Mouse (Mus musculus) thymus, postnatal 25 days (tissue): ENCODE data around the gene Ncf4.

Source experiments
- DNase-seq: peaks from one replicate; pipeline ENCODE4 v3.0.0; 2022

Ncf4 gene

DNA sequence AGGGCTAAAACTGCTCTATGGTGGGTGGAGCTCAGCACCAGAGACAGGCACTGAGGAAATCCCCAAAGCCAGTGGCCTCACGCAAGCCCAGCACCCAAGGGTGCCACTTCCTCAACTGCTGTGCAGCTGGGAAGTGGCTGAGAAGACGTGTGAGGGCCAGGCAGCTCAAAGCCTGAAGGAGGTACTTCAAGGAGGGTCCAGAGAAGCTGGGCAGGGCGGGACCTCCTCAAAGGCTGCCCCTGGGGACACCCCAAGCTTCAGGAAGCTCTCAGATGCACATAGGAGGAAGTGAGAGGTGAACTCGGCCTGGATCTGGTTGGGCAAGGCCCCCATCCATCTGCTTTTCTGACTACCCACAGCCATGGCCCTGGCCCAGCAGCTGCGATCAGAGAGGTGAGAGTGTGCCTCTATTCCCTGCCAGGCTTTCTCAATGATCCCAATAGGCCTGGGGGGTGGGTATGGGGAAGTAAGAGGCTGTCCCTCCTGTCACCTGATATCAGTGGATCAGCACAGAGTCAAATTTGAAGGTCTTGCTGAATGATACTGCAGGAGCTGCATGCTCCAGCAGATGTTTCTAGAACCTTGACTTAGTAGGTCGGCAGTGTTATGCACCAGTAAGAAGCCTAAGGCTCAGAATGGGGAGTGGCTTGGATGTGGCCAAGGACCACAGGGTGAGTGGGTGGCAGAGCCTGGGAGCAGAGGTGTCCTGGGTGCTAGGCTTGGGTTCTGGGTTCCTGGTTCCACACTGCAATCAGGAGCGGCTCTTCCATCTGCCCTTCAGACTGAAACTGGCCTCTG lies at the start of gene Ncf4:
Gene Ncf4 (plus strand): TSS at position 107 of the 798 bp plus-strand sequence.
- DNase-seq: peak; percentile 19

DNA sequence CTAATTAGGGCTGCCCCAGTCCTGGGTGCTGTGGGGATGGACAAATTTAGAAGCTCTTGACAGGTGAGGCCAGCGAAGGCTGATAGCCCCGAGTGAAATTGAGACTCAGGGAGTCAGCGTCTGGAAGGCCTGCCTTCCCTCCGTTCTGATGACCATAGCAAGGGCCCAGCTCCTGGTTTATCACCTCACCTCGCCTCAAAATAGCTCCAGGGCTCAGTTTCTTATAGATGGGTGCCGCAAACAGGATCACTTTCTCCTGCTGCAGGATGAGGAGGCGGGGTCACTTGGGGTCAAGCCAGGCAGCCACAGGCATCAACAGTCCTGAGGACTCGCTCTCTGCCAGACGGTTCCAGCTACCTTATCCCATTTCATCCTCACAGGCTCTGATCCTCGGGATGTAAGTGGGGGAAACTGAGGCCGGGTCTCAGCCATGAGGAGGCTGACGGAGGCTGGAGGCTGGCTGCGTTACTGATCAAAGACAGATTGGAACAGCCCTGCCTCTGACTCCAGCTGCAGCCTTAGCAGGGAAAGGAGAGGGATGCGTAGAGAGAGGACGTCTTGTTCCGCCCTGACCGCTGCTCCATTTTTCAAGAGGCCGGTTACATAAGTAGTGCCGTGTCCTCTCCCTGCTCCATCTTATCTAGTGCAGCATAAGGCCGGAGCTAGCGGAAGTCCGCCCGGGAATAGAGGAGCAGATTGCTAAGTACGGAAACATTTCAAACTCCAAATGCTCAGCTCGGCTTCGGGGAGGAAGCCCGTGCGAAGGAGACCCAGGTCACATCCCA lies 49.3 kb upstream of the Ncf4 start:
- no peak for DNase-seq

DNA sequence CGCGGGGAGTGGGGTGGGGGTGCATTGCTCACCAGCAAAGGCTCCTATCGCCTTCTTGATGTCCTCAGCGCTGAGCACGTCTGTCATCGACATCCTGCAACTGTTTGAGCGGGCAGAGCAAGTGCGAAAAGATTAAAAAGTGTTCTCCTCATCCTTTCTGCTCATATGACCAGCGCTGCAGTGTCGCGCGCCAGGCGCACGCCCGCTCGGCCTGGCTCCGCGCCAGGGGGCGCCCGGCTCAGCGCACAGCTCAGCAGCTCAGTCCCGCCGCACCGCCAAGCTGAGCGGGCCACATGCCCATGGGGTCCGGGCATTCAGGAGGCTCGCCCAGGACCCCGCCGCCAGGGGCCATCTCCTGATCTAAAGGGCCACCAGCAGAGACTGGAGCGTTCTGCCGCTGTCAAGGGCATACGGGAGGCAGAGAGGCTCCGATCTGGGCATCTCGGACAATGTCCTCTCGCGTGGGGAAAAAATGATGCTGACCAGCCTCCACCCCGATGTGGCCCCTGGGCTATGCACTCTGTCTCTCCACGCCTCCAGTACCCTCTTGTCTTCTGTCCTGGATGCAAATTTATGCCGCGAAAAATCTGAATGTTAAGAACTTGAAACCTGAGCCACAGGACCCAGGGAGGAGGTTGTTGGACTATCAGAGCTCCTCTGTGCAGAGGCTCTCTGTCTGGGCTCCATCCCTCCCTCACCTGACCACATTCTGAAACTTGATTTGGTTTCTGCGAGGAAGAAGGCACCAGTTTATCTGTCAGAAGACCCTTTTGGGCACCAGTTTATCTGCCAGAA lies 40.4 kb upstream of the Ncf4 start:
- peak; percentile 14 for DNase-seq

DNA sequence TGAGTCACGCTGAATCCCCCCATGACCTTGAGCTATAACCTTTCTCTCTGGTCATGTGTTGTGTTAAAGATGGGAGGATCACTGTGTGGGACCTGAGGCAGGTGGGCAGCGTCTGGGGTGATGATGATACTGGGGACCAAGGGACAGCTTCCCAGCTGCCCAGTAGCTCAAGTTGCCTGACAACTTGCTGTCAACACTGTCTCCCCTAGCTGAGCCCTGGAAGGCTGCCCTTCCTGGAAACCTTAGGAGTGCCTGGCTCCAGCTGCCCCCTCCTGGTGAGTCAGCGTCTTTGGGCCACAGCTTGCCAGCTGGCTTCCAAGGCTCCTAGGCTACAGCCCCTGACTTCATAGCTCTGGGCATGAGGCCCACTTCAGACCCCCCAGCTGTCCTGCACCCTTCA lies 39.4 kb upstream of the Ncf4 start:
- no peak for DNase-seq

DNA sequence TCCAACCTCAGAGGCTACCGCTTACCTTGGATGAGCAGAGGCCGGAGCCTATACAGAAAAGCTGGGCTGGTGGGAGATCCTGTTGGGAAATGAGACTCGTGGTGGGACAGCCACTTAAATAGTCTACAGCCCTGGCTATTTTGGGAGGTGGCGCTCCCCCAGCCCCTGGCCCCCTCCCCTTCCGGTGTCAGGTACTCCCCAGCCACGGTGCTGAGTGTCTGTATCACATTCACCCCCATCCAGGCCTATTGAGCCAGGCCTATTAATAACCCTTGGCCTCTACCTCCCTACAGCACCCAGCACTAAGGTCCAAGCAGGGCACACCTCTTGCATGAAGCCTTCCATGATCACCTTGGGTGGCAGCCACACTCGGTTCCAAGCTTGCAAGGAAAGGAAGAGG lies 38.3 kb upstream of the Ncf4 start, which contains the start of gene Pvalb:
Gene Pvalb (minus strand): TSS at position 89 of the 400 bp plus-strand sequence.
- DNase-seq: no peak

DNA sequence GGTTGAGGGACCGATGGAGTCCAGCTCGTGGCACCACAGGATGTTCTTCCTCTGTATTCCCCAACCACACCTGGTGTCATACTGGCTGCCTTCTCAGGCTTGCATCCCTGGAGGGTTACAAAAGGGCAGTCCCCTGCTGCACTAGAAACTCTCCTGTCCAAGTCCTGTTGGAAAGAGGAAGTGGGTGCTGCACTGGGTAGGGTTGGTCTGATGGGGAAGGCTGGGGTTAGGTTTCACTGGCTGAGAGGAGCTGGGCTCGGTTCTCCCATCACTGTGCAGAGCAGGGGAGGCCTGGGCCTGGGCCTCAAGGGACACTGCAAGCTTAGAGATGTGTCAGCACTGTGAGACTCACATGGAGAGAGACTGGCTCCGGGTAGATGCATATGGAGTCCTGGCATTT lies 34.4 kb upstream of the Ncf4 start:
- no peak for DNase-seq

DNA sequence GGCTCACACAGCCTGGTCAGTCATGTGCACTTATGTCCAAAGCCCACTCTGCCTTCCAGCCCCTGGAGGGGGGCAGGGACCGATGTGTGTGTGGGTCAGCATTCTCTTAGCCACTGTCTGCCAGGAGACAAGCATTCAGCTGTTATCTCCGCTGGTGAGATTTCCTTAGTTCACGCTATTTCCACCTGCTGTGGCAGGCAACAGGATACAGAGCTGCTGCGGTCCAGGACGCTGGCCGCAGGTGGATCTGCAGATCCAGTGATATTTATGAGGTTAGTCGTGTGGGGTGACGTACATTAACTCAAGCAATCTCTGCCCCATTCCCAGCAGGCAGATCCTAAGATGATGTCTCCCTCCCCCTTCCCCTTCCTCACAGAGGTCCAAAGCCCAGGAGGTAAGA lies 33.2 kb upstream of the Ncf4 start:
- no peak for DNase-seq

DNA sequence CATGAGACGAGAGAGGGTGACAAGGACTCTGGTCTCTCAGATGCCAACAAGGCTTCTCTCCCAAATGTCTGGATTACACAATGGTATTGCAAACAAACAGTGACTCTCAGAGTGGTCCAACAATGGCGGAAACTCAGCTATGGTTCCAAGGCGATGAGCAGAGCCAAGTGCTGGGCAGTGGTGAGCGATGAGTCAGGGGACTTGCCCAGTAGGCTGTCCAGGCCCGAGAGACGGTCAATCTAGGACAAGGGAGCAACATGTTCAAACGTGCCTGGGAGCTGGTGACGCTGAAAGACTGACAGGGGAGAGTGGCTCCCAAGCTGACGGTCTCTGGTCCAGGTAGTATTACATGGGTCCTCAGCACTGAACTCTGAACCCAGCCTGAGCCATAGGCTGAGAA lies 29.3 kb upstream of the Ncf4 start:
- DNase-seq: no peak

DNA sequence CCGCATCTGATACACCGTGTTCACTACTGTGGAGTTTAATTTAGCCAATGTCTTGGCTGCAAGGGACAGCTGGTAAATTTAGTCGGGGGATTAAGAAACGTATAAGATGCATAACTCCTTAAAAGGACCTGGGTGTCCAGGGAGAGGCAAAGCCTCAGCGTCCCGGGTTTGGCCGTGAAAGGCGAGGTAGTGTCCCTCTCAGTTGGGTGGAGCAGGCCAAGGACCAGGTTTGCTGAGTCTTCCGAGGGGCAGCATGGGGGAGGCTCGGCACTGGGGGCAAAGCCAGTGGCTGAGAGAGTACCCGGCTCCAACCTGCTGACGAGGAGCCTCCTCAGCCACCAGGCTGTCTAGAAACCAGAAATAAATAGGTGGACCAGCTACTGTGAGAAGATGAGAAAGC lies 16.8 kb upstream of the Ncf4 start:
- no peak for DNase-seq

DNA sequence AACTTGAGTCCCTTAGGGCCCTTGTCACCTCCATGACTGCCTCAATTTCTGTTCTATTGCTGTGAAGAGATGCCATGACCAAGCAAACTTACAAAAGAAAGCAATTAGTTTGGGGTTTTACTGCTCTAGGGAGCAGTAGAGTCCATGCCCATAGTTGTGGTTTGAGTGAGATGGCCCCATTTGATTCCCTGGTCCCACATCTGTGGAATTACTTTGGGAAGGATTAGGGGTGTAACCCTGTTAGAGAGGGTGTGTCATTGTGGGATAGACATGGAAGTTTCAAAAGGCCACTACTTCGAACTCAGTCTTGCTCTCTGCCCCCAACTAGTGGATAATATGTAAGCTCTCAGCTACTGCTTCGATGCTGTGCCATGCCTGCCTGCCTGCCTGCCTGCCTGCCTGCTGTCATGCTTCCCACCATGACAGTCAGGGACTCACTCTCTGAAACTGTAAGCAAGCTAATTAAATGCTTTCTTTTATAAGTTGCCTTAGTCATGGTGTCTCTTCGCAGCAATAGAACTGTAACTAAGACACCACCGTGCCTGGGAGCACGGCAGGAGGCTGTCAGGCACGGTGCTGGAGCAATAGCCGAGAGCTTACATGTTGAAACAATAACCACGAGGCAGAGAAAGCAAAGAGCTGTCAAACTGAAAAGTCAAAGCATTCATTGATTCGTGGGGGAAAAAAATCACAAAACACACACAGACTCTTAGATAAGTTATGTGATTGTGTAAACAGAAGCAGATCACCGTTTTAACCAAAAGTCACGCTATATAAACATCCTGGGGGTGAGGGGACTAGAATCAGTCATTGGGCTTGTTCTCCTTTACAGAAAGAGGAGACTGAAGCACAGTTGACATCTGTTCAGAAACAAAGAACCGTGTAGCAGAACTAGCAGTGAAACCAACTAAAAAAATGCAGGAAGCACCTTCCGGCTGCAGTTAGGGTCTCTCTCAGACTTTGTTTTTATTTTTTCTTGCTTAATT lies 13.0 kb upstream of the Ncf4 start:
- no peak for DNase-seq

DNA sequence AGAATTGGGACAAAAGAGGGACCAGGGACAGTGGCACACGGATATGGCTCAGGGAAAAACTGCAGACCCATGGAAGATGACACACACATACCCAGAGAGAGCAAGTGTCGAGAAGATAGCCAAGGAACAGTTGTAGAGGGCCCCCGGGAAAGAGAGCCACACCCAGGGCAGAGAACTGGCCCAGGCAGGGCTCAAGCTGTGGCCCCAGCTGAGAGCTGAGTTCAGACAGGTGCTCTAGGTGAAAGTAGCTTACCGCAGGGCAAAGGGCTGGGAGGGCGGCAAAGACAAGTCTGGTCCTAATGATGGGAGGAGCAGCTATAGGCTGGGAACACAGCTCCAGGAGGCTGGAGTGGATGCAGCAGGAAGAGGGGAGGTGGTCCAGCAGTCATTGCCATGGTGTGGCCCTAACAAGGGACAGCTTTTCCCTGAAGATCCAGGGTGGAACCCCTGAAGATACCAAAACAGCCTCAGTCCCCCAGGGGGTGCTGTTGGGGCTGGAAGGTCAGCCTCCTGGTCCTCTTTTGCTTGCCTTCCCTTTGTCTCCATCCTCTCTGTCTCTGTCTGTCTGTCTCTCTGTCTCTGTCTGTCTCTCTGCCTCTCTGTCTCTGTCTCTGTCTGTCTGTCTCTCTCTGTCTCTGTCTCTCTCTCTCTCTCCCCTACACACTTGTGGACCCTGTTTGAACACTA lies 9.6 kb upstream of the Ncf4 start:
- no peak for DNase-seq

DNA sequence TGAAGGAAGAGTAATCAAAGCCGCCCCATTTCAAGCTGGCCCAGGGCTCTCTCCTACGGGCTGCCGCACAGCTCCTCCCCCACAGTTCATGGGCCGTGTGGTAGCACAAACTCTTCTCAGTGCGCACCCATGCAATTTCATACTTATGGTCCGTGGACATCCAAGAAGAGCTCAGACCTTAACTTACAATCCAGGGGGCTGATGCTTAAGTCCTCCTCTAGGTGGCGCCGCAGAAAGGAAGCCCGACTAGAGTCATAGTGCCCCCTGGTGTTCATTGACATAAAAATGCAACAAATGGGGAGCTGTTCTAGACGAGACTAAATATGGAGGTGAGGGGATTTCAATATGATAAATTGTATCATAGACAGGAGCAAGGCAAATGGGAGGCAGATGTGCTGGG lies 5.1 kb upstream of the Ncf4 start:
- peak; percentile 68 for DNase-seq

DNA sequence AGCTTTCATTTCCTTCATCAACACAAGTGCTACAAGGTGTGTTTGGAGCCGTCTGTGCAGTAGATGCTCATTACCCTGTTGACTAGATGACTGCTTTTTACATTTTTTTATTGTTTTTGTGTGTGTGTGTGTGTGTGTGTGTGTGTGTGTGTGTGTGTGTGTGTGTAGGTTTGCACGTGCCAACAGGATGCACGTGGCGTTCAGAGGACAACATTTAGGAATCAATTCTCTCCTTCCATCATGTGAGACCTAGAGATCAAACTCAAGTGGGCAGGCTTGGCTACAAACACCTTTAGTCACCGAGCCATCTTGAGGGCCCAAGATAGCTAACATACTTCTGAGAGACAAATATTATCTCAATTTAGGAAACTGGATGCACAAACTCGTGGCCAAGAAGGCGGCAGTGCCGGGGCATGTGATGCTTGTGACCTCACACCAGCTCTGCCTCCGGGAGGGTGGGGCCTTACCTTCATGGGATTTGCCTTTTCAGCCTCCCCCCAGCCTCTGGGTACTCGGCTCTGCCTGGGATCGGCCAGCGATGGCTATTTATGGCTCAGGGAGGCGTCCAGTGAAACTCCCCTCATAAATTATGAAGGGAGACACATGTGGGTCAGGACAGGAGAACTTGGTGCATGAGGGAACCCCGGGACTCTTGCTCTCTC lies 4.5 kb upstream of the Ncf4 start:
- DNase-seq: no peak

DNA sequence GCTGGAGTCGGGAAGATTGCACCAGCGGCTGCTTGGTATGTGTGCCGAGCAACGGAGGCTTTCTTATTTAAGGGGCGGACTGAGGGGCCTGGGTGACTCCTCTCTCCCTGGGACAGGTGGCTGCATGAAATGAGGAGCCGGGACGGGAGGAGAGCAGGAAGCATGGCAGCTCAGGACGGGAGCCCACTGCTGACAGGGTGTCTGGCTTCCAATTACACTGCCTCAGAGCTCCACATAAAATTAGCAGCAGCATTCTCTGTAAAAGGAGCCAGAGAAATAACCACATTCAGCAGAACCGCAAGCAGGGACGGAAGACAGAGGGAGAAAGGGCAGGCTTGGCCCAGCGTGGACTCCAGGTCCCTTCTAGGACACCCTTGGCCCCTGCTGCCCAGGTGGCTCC lies 3.3 kb upstream of the Ncf4 start:
- DNase-seq: no peak

DNA sequence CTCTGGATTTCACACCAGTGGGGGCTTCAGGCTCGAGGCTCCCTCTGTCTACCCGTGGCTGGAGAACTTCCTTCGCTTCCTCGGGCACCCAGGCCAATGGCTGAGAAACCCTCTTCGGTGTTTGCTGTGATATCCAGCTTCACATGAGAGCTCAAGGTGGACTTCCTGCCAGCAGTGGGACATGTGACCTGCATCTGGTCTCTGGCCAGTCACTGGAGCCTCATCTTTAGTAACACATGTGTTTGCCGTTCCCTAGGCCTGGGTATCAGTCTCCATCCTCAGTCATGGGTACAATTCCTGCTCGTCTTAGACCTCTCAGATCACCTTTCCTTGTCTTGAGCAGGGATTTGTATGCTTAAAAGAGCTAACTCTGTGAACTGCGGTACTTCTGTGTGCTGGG lies 1.5 kb upstream of the Ncf4 start:
- DNase-seq: no peak

DNA sequence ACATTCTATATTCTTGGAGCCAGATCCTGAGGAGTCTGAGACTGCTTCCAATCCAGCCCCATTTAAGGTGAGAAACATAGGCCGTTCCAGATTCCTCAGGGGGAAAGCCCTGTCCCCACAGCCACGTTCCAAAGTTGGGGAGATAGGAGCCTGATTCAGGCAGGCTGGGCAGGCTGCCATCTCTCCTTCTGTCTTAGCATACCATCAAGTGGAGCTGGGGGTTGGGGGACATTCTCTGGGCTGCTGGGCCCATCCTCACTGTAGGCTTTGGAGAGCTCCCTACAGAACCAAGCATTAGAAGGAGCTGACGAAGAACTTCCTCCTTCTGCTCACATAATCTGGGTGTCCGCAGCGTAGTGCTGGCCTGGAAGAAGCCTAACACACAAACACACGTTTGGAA lies 827 bp upstream of the Ncf4 start:
- DNase-seq: no peak

DNA sequence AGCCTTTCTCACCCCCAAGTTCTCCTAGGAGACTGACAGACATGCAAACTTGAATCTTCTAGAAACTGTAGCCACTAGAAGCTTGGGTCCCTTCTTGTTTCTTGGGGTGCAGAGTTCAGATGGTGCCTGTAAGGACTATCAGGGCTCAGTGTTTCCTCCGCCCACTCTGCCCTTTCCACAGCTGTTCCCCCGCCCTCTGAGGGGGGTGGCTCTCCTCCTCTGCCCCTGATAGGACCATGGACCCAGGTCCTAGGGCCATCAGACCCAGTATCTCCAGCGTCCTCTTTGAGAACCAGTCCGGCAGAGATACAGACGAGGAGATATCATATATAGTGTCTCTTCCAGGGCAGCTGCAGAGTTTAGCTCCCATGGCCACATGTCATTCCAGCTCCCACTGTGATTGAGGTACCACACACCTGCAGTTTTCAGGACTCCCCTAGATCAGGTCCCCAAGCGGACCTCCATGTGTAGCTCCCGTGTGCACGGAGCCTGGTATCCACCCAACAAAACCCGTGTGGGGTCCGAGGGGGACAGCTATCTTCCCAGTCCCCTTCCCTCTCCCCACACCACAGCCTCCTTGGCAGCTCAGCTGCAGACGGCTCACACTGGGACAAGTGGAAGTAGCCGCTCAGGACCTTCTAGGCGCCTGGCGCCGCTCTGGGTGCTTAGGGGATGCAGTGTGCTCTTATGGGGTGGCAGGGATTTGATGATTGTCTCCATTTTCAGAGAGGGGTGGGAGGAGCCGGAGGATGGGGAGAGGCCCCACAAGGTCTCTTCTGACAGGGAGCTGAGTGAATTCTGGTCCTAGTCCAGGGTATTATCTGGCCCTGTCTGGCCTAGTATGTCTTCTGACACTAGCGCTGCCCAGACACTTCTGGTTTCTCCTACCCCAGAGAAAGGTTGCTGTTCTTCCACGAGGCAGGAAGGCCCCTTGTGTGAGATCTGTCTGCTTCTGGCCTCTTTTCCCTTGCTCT lies 1.8 kb downstream of the Ncf4 start:
- no peak for DNase-seq

DNA sequence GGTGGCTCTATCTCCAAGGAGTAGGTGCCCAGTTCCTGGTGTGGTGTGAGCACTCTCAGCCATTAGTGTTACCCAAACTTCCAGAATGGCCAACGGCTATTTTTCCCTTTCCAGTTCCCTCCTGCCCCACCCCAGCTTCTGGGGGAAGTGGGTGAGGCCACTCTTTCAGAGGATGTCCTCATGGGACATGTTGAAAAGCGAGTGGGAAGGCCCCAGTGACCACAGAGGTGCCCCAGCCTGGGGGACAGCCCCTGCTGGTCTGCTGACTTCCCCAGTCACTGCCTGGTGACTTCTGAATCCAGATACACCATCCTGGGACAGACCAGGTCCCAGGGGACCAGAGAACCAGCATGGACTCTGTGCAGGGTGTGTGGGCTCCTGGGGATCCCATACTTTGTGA lies 3.1 kb downstream of the Ncf4 start:
- no peak for DNase-seq

DNA sequence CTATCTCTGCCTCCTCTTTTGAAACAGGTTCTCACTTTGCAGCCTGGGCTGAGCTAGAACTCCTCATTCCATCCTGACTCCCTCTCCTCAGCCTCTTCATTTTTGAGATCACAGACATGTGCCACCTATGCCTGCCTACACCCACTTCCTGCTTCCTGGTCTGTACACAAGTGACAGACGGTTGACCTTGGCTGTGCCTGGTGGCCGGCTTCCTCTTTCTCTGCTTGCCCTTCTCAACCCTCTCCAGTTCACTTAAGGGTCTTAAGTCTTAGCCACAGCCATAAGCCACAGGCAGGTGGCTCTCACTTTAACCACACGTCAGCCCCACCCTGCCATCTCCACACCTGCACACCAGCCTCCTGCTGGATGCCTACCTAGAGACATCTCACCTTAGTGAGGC lies 3.8 kb downstream of the Ncf4 start:
- DNase-seq: peak; percentile 37

DNA sequence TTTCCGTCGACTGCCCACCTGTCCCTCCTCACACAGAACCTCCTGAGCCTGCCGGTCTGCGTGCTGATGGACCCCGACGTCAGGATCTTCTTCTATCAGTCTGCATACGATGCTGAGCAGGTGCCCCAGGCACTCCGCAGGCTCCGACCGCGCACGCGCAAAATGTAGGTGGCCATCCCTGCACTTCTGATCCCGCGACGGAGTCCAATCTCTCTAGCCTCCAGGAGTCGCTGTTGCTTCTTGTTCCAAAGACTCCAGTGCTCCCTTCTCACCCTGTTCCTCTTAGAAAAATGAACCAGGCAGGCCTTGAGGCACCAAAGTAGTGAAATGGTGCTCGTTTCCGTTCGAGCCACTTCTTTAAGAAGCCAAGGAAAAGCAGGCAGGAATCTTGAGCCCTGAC lies 10.2 kb downstream of the Ncf4 start:
- no peak for DNase-seq
